23 mouse cellular contexts compared by ENCODE assay signal in genomic region chr6:144929262-144929855, GRCm38 (mm10).
DNase-seq lines count a peak whose midpoint lies in the region; ATAC-seq and TF ChIP-seq lines count a peak whose summit lies in the region.
"Had no signal": no experiment of that assay in that cellular context is flagged by ENCODE, and none has a peak within 500 bp of the region (broad histone marks: within the 10 kb centered on the region; RNA-seq: fewer than 3 reads in every experiment).

No protein-coding gene starts in this region.

- H3K4me2 ChIP-seq in liver, embryonic 11.5 days = no peak overlapping the region
- H3K4me2 ChIP-seq in liver, postnatal 0 days (ENCODE audit: low read depth, low read length) = no peak overlapping the region
- H3K4me2 ChIP-seq: forebrain, embryonic 15.5 days; heart, embryonic 13.5 days; hindbrain, embryonic 14.5 days had no signal

- DNase-seq in liver, adult 2 months (ENCODE audit: extremely low read depth, low read depth, low spot score) = peak; percentile 65
- DNase-seq in liver, embryonic 11.5 days (ENCODE audit: low spot score) = no peak
- DNase-seq in spleen, postnatal 36 days (ENCODE audit: low spot score in 2 of 2) = peak; percentile 18 to 19
- DNase-seq in spleen, adult 18-20 months = no peak
- no peak for DNase-seq in liver, postnatal 0 days
- no peak for DNase-seq in kidney, adult 11 months
- DNase-seq: adrenal gland, postnatal 10 days; adrenal gland, postnatal 36 days; cerebellum, adult 18-20 months; cerebellum, adult 9-10 months; cerebellum, postnatal 14 days; gastrocnemius, postnatal 36 days; heart, adult 2 months; heart, postnatal 14 days; heart, postnatal 4 days had no signal

- no peaks in the 10 kb centered on the region; the same call in 1 of the 2 replicates for H3K27me3 ChIP-seq in liver, adult 2 months (ENCODE audit: control insufficient read depth, insufficient read depth, low read length)
- H3K27me3 ChIP-seq in liver, embryonic 11.5 days (replicated peaks; ENCODE audit: control insufficient read depth, insufficient read depth, low read length) = no peaks in the 10 kb centered on the region
- H3K27me3 ChIP-seq in liver, postnatal 0 days (ENCODE audit: insufficient read depth, low read length) = no peaks in the 10 kb centered on the region
- H3K27me3 ChIP-seq: forebrain, embryonic 15.5 days; heart, embryonic 13.5 days; Patski had no signal

- TF ChIP-seq POLR2A in liver, adult 2 months (IDR thresholded peaks at IDR 0.05; ENCODE audit: extremely low read depth, insufficient read depth, low read length) = no peak

- H3K9me3 ChIP-seq in liver, embryonic 11.5 days (ENCODE audit: control insufficient read depth, low read length) = peaks cover 4% of the 10 kb centered on the region; the same call in 1 of the 2 replicates
- 0 out of 2 replicates have a peak, but pooled peaks cover 3% of the 10 kb centered on the region for H3K9me3 ChIP-seq in liver, postnatal 0 days (ENCODE audit: low read length)
- H3K9me3 ChIP-seq: forebrain, embryonic 15.5 days; heart, embryonic 10.5 days had no signal

- no peaks in the 10 kb centered on the region for H3K79me2 ChIP-seq in liver, adult 2 months (ENCODE audit: control insufficient read depth, insufficient read depth, low read length)

- H3K4me1 ChIP-seq in liver, adult 2 months (ENCODE audit: control insufficient read depth, insufficient read depth, low read length) = peaks cover 6% of the 10 kb centered on the region
- H3K4me1 ChIP-seq in liver, embryonic 11.5 days (replicated peaks; ENCODE audit: control insufficient read depth, insufficient read depth, low read length) = no peaks in the 10 kb centered on the region
- H3K4me1 ChIP-seq in liver, postnatal 0 days (ENCODE audit: insufficient read depth) = peaks cover 9% of the 10 kb centered on the region
- H3K4me1 ChIP-seq: heart, embryonic 10.5 days had no signal

- TF ChIP-seq CTCF in liver, adult 2 months (IDR thresholded peaks at IDR 0.05; ENCODE audit: low read depth, low read length) = no peak
- no peak for TF ChIP-seq CTCF in liver, postnatal 0 days (IDR thresholded peaks at IDR 0.05; ENCODE audit: low read depth)

- H3K36me3 ChIP-seq in liver, adult 2 months (ENCODE audit: control insufficient read depth, insufficient read depth, low read length) = no peaks in the 10 kb centered on the region
- no peaks in the 10 kb centered on the region for H3K36me3 ChIP-seq in liver, embryonic 11.5 days (ENCODE audit: control insufficient read depth, insufficient read depth, low read length)
- H3K36me3 ChIP-seq in liver, postnatal 0 days (replicated peaks; ENCODE audit: insufficient read depth, low read length) = no peaks in the 10 kb centered on the region
- H3K36me3 ChIP-seq: forebrain, embryonic 10.5 days; forebrain, embryonic 15.5 days; G1E; heart, embryonic 10.5 days; heart, embryonic 13.5 days had no signal

- H3K4me3 ChIP-seq in liver, adult 2 months (ENCODE audit: insufficient read depth, low read depth, low read length) = no peak overlapping the region
- H3K4me3 ChIP-seq in liver, embryonic 11.5 days (ENCODE audit: low read depth, low read length) = no peak overlapping the region
- H3K4me3 ChIP-seq in liver, postnatal 0 days (ENCODE audit: low read depth, low read length) = no peak overlapping the region
- H3K4me3 ChIP-seq: forebrain, embryonic 10.5 days; forebrain, embryonic 15.5 days; heart, adult 2 months; heart, embryonic 10.5 days; heart, embryonic 13.5 days had no signal

- no peak overlapping the region for H3K27ac ChIP-seq in liver, adult 2 months (replicated peaks; ENCODE audit: insufficient read depth, low read depth, low read length)
- no peak overlapping the region for H3K27ac ChIP-seq in liver, embryonic 11.5 days (ENCODE audit: low read depth, low read length)
- H3K27ac ChIP-seq in liver, postnatal 0 days (ENCODE audit: low read depth) = peak overlapping the region; percentile 16; the same call in 1 of the 2 replicates
- H3K27ac ChIP-seq: heart, adult 2 months; heart, embryonic 10.5 days; heart, embryonic 13.5 days; hindbrain, embryonic 14.5 days; hindbrain, postnatal 0 days had no signal

- ATAC-seq in liver, embryonic 11.5 days (replicated peaks; ENCODE audit: low FRiP score) = no peak
- peak; percentile 88 for ATAC-seq in liver, postnatal 0 days
- ATAC-seq: hindbrain, postnatal 0 days; Patski had no signal

- H3K9ac ChIP-seq in liver, adult 2 months (ENCODE audit: low read depth, low read length) = no peak overlapping the region
- no peak overlapping the region for H3K9ac ChIP-seq in liver, embryonic 11.5 days (ENCODE audit: low read depth, low read length)
- no peak overlapping the region for H3K9ac ChIP-seq in liver, postnatal 0 days (replicated peaks)
- H3K9ac ChIP-seq: forebrain, embryonic 15.5 days; heart, embryonic 13.5 days; hindbrain, embryonic 14.5 days had no signal

- 32% methylated on average over 5 of the region's 5 CpGs for WGBS in liver, adult 2 months
- WGBS in liver, embryonic 11.5 days = 62% methylated on average over 5 of the region's 5 CpGs
- 54% methylated on average over 5 of the region's 5 CpGs for WGBS in liver, postnatal 0 days (ENCODE audit: insufficient replicate concordance)

- no peak for TF ChIP-seq EP300 in liver, postnatal 0 days (IDR thresholded peaks at IDR 0.05; ENCODE audit: low read depth)

Comparison
In these comparisons a context has a peak if more than half of its experiments do, and no peak if none do; other contexts are left out.
1. DNase-seq: peak in liver, adult 2 months (single experiment) and spleen, postnatal 36 days (2 of 2); none in liver, embryonic 11.5 days (single experiment), spleen, adult 18-20 months (0 of 2), liver, postnatal 0 days (single experiment) and kidney, adult 11 months (single experiment).